Mouse (Mus musculus) left cerebral cortex, adult 9 months (tissue): ENCODE results near the gene Txnrd2.

Experiments
- DNase-seq, 2 experiments: peaks; one replicate each; pipeline ENCODE4 v3.0.0; 2022; ENCODE audit warnings: low spot score in 2 of 2

Gene Txnrd2

DNA sequence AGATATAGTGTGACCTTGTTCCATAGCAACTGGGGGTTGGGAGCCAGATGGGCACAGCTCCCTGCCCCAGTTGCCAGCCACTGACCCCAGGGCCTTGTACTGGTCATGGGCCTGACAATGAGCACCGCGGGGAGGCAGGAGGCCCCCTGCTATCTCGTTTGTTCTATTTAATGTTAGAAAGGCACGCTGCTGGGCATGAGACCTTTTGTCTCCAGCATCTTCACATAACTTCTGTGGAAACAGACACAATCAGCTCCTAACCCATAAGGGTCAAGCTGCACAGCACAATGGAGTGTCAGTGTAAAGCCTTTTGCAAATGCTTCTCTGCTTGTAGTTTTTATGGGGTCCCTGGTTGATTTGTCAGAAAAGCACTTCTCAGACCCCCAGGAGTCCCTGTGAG is 58.2 kb downstream of the Txnrd2 start:
- DNase-seq = no peak

DNA sequence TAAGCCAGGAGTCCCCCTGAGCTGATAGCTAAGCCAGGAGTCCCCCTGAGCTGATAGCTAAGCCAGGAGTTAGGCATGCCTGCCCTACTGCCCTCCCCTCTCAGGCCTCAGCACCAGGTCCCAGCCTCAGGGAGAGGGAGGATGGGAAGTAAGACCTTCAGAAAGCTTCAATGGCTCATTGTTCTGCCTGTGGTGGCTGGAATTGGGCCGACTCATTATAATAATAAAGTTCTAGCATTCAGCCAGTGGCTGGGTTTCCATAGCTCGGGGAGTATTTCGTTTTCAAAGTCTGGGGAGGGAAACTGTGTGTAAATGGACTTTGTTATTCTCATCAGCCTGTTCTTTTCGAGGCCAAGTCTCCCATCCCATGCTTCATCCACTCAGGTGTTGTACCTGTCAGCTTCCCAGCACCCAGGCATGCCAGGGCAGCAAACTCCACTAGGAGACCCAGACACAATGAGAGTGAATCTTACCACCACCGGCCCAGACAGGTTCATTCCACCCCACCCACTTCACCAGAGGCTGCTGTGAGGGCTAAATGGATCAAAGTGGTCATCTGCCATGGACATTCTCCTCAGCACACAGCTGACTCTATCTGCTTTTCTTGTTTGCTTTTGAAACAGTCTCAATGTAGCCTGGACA is 58.7 kb downstream of the Txnrd2 start:
- DNase-seq = no peak

DNA sequence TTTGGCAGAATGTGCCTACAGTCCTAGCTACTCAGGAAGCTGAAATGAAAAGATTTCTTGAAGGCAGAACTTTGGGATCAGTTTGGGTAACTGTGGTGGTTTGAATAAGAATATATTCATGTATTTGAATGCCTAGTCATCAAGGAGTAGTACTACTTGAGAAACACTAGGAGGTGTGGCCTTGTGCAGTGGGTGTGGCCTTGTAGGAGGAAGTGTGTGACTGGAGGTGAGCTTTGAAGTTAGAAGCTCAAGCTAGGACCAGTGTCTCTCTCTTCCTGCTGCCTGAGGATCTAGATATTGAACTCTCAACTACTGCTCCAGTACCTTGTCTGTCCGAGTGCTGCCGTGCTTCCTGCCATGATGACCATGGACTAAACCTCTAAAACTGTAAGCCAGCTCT is 59.9 kb downstream of the Txnrd2 start:
- DNase-seq = no peak

DNA sequence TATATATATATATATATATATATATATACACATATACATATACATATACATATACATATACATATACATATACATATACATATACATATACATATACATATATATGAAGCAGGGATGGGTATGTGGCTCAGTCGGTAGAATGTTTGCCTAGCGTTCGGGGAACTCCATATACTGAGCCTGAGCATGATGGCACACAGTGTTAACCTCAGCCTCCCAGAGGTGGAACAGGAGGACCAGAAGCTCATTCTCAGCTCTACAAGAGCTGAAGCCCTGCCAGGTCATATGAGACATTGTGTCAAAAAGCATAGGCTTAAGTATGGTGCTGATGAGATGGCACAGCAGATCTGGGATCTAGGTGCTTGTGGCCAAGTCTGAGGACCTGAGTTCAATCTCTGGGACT is 64.1 kb downstream of the Txnrd2 start:
- DNase-seq = no peak

DNA sequence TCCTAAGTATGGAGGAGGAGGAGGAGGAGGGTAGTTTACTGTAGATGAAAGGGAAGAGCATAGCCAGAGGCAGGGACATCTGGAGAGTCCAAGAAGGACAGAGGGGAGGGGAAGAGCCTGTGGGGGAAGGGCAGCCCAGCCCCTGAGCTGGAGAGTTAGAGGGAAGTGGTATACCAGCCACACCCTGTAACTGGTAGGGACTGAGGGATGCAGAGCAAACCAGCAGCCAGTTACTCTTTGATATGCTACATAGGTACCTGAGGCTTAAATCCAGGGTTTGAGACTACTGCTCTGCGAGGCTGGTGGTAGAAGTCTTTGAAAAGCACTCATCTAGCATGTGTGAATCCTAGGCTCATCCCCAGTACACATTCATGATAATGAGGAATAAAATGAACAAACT is 64.7 kb downstream of the Txnrd2 start:
- no peak for DNase-seq

DNA sequence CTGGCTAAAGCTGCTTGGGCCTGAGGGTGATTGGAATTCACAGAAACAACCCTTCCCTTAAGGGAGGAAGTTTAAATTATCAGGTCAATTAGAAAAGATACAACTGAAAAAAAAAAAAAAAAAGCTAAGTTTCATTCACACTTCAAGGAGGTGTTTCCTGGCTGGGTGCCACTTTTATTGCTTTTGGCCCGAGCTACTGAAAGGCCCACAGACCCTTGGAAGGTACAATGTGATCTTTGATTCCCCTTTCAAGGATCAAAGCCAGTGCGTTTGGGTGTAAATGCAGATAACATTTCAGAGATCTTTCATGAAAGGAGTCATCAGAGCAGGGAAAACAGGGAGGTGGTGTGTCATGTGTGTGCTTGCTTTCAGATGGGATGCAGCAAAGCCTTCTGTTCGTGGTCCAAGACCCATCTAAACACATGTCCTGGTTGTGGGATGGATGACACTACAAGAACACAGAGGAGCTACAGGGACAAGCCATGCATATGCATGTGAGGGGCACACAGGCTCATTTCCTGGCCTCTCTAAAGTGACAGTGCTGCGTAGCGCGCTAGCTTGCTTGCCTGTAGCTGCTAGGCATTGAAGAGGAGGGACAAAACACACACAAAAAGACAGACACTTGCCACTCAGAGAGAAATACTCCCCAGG is 71.8 kb downstream of the Txnrd2 start:
- peak in 1 of 2 experiments; percentile 51 for DNase-seq

DNA sequence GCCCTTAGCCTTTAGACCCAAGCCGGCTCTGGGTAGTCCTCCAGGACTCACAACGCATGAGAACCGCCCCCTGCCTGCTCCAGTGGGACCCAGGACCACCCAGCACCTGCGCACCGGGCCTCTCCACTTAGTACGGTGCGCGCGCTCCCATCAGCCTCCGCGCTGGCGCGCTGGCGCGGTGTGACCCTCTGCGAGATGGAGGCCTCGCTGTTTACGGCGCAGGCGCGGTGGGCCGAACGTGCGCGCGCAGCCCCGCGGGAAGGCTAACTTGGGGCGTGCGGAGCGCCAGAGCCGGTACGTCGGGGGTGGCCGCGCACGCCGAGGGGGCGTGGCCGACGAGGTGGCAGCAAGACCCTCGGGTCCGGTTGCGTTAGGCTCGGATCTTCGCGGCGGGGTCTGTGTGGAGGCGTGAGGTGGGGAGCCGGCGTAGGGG is 72.4 kb downstream of the Txnrd2 start, which contains the start of the genes Gnb1l and Rtl10:
Gene Gnb1l (plus strand): TSS at position 156 of the 433 bp plus-strand sequence.
Gene Rtl10 (plus strand): TSS at position 344 of the 433 bp plus-strand sequence.
- DNase-seq = peak; percentile 81 to 93

GRCm38 (mm10) chr16:18498996-18499395 is 72.8 kb downstream of the Txnrd2 start:
- no peak for DNase-seq

GRCm38 (mm10) chr16:18501531-18501930 is 75.3 kb downstream of the Txnrd2 start:
- DNase-seq = no peak

DNA sequence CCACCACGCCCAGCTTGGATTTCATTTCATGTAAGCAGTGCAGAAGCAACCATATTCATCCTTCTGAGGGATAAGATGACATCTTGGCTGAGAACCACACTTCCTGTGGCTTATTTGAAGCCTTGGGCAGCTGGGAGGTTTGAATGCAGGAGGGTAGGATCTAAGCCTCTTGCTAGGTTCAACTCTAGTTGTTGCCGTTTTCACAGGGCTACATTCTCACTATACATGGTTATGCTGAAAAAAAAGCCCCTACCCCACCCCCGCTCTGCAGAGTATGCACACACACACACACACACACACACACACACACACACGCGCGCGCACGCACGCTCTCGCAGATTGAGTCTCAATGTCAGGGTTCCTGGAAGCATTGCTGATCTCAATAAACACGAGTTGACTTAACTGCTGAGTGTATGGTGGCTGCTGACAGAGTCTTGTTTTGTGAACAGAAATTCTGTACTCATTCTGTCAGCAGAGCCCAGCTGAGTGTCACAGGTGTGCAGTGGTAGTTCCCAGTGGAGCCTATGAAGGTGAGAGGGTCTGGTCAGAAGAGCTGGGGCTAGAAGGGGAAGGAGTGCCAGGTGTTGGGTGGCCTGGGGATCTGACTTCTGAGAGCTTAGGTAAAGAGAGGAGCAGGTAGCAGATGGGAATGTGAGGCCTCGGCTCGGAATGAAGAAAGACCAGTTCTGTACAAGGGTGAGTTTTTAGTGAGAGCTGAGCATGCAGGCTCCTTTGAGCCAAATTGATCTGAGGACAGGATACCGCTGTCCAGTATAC is 77.6 kb downstream of the Txnrd2 start:
- DNase-seq = no peak

DNA sequence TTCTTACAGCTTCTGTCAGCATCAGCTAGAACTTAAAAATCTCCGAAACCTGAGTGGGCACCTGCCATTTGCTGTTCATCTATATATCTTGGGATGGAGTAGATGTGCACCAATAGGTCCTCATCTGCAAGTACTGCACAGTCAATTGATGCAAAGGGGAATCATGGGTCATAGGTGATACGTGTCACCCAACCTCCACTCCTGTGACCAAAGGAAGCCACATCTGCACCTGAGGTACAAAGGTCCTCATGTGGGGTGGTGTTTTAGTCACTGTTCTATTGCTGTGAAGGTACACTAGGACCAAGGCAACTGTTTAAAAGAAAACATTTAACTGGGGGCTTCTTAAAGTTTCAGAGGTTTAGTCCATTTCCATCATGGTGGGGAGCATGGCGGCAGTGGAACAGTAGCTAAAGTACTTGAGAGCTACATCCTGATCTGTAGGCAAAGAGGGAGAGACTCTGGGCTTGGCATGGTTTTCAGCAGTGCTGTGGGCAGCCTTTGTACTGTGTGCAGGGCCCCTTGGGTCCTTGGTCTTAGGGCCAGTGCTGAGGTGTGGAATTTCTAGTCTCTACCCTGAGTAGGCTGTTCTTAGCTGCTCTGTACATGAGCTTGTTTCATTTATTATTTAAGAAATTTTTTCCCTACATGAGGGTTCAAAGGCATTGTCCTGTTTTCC is 80.5 kb downstream of the Txnrd2 start:
- no peak for DNase-seq

DNA sequence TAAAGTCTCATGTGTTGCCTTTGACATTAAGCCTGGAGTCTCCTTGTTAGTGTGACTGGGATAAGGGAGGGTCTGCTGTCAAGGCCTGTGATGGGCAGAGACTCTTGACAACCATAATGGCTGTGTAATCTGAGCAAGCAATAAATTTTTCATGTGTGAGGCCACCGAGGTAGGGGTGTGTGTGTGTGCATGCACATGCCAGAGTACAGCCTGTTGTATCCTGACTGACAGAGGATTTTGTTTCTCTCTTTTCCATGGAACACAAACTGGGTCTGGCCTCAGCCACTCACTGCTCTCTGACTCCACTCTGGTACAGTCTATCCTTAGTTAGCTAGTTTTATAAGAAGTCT is 81.0 kb downstream of the Txnrd2 start:
- DNase-seq = no peak

DNA sequence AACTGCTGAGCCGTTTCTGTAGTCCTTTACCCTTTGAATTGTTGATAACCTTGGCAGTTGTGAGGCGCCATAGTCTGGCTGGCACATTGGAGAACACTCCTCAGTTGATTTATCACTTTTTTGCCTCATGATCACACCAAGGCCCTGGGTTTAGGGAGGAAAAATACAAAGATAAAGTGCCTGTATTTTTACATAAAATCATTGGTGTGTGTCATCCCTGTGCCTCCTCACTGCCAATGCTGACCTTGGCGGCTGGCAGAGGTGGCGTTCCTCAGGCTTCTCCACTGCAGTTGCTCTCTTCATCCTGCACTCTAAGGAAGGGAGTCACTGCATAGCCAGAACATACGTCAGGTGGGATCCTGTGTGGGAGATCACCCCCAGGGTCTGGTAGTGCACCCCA is 85.6 kb downstream of the Txnrd2 start:
- no peak for DNase-seq

GRCm38 (mm10) chr16:18513508-18513907 is 87.3 kb downstream of the Txnrd2 start:
- DNase-seq = no peak

DNA sequence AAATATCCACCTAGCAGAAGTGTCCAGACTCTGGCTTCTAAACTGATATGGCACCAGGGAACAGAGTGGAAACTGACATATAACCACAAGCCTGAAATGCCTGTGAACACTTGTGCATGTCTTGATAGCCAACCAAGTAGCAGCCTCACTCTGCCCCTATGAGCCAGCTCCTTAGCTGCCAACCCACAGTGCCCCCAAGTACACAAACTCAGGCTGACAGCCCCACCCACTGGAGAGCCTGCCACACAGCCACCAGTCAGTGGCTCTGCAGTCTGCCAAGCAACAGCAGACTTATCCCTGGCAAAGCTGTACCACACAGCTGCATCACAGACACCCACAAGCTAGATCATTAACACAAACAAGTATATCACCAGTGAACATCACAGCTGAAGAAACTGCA is 91.9 kb downstream of the Txnrd2 start:
- peak in 1 of 2 experiments; percentile 44 for DNase-seq

- DNase-seq = no peak
Measured at GRCm38 (mm10) chr16:18523563-18524245, 97.5 kb downstream of the Txnrd2 start.

DNA sequence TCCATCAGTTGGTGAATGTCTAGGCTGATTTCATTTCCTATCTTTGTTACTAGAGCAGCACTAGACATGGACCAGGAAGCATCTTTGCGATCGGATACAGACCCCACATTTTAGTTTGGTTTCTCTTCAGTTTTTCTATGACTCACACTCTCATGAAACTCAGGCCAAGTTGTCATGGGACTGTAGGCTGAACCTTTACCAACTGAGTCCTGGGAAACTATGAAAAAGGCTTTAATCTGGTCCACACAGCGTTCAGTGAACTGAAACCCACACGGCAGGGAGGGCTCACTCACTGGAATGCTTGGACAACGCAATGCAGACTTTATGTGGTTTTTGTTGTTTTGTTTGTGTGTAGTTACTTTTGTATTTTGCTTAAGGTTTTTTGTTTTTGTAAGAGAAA is 102.5 kb downstream of the Txnrd2 start:
- no peak for DNase-seq
